Mouse (Mus musculus): ENCODE results near the gene Pqlc2. TPM values are rescaled to one million over a fixed set of nuclear protein-coding genes. Genes with fewer than 3 reads are reported as not detected.

Gene Pqlc2
- polyA plus RNA-seq, 1 experiment from 2014 or later: 13.2 TPM

DNA sequence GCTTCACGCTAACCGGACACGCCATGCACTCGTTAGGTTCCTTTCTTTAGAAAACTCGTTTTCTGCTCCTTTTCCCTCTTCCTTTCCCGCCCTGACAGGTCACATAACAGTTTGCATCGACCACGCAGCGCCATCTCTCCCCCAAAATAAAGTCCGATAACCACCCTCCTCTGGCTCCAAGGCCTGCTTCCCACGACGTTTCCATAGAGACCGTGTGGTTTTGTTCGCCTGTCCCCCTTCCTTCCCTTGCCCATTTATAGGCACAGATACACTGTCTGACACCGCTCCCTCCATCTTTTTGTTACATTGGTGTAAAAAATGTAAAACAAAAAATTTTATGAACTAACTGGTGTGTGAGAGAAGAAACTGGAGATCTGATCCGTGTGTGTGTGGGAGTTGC is 19.4 kb downstream of the Pqlc2 start:
- Histone ChIP-seq H3K9me3 (ENCODE audit: control insufficient read depth, low read length) (no peaks in the 10 kb centered on the region), H3K4me3 (replicated peaks; ENCODE audit: low read length) (no peak overlapping the region), H3K9ac (replicated peaks; ENCODE audit: low read depth, low read length) (no peak overlapping the region), H3K4me1 (replicated peaks; ENCODE audit: control insufficient read depth, insufficient read depth, low read length) (no peaks in the 10 kb centered on the region), H3K36me3 (ENCODE audit: control insufficient read depth, insufficient read depth) (0 out of 2 replicates have a peak, but pooled peaks cover 2% of the 10 kb centered on the region), H3K27ac (ENCODE audit: low read length) (no peak overlapping the region), H3K4me2 (ENCODE audit: low read length) (no peak overlapping the region), H3K27me3 (replicated peaks; ENCODE audit: control insufficient read depth, insufficient read depth, low read length) (no peaks in the 10 kb centered on the region)
- ATAC-seq: no peak
- WGBS: 70% methylated on average over 16 of the region's 16 CpGs

DNA sequence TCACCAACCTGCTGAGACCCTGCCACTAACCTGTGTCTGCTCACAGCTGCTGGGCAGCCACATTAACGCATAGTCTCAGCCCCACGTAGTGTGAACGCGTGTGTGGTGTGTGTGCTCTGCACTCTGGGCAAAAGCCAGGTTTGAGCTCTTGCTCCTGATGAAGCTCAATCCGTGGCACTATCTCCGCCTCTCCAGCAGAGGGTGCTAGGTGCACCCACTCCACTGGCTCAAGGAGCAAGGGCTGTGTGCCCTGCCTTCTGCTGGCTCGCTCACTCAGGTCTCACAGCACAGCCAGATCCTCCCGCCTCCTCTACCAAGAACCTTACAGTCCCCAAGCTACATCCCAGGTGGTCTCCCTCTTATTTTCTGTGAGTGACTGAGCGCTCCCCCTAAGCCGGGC is 21.5 kb downstream of the Pqlc2 start:
- ATAC-seq: no peak
- H3K4me3 ChIP-seq (replicated peaks; ENCODE audit: low read length): no peak overlapping the region

DNA sequence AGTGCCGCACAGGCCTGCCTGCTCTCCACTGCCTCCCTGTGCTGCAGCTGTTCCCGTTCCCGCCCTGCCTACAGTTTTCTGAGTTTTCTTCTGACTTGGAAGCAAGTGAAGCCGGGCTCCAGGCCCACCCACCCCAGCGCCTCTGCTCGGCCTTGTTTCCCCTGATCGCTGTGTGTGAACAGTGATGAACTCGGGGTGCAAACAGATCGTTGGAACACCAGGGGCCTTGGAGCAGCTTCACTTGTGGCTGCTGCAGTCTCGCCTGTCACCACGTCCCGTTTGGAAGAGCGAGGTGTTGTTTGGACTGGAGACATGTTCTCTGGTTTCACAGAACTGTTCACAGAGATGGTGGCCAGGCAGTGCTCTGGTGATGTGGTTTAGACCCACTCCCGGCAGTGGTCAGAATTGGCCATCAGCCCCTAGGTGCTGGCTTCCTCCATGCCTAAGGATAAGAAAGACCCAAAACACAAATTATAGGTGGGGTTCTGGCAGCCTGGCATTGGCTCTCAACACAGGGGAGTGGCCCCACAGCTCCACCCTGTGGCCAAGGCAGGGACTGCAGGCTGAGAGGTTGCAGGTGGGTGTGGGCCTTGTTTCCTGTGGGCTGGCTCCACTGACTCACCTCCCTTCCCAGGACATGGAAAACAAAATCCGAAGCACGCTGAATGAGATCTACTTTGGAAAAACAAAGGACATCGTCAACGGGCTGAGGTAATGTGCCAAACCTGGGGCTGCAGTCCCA is 23.2 kb downstream of the Pqlc2 start:
- H3K4me2 ChIP-seq (ENCODE audit: low read length): no peak overlapping the region
- H3K9me3 ChIP-seq (ENCODE audit: control insufficient read depth, low read length): no peaks in the 10 kb centered on the region
- 0 out of 2 replicates have a peak, but pooled peaks cover 2% of the 10 kb centered on the region for H3K36me3 ChIP-seq (ENCODE audit: control insufficient read depth, insufficient read depth)
- no peak overlapping the region for H3K27ac ChIP-seq (ENCODE audit: low read length)
- 80% methylated on average over 18 of the region's 18 CpGs for WGBS
- H3K27me3 ChIP-seq (replicated peaks; ENCODE audit: control insufficient read depth, insufficient read depth, low read length): no peaks in the 10 kb centered on the region
- ATAC-seq: no peak; the same call in 1 of the 2 replicates
- H3K4me1 ChIP-seq (replicated peaks; ENCODE audit: control insufficient read depth, insufficient read depth, low read length): peaks cover 3% of the 10 kb centered on the region; the same call in 1 of the 2 replicates
- no peak overlapping the region for H3K4me3 ChIP-seq (replicated peaks; ENCODE audit: low read length)
- H3K9ac ChIP-seq (replicated peaks; ENCODE audit: low read depth, low read length): no peak overlapping the region

More for the DNA sequence above, 21.5 kb downstream of the Pqlc2 start:
- Histone ChIP-seq H3K27me3 (replicated peaks; ENCODE audit: control insufficient read depth, insufficient read depth, low read length) (no peaks in the 10 kb centered on the region), H3K4me1 (replicated peaks; ENCODE audit: control insufficient read depth, insufficient read depth, low read length) (no peaks in the 10 kb centered on the region), H3K9me3 (ENCODE audit: control insufficient read depth, low read length) (no peaks in the 10 kb centered on the region), H3K36me3 (ENCODE audit: control insufficient read depth, insufficient read depth) (0 out of 2 replicates have a peak, but pooled peaks cover 2% of the 10 kb centered on the region), H3K4me2 (ENCODE audit: low read length) (no peak overlapping the region), H3K9ac (replicated peaks; ENCODE audit: low read depth, low read length) (no peak overlapping the region), H3K27ac (ENCODE audit: low read length) (no peak overlapping the region)
- 68% methylated on average over 10 of the region's 10 CpGs for WGBS

DNA sequence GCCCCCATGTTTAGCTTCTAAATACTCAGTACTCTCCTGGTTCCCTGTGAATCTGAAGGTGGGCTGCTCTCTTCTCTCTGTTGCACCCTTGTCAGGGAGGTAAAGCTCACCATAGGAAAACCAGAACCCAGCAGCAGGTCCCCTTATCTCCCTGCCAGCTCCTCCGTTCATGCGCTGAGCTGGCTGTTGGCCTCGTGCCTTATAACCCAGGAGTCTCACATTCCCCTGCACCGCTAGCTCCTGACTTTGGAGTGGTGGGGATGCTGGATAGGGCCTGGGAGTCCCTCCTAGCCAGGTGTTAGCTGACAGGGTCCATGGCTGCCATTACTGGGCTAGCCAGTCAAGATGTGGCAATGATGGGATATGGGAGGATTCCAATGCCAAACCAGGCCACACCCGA is 24.3 kb downstream of the Pqlc2 start:
- no peak overlapping the region for H3K4me2 ChIP-seq (ENCODE audit: low read length)
- H3K4me1 ChIP-seq (replicated peaks; ENCODE audit: control insufficient read depth, insufficient read depth, low read length): peaks cover 3% of the 10 kb centered on the region; the same call in 1 of the 2 replicates
- no peaks in the 10 kb centered on the region for H3K9me3 ChIP-seq (ENCODE audit: control insufficient read depth, low read length)
- H3K9ac ChIP-seq (replicated peaks; ENCODE audit: low read depth, low read length): no peak overlapping the region
- peaks cover 7% of the 10 kb centered on the region for H3K36me3 ChIP-seq (ENCODE audit: control insufficient read depth, insufficient read depth)
- H3K27ac ChIP-seq (ENCODE audit: low read length): no peak overlapping the region
- no peaks in the 10 kb centered on the region for H3K27me3 ChIP-seq (replicated peaks; ENCODE audit: control insufficient read depth, insufficient read depth, low read length)
- WGBS: 83% methylated on average over 5 of the region's 5 CpGs
- no peak overlapping the region for H3K4me3 ChIP-seq (replicated peaks; ENCODE audit: low read length)
- no peak for ATAC-seq

GRCm38 (mm10) chr4:139284877-139285276 is 25.6 kb downstream of the Pqlc2 start:
- H3K4me1 ChIP-seq (replicated peaks; ENCODE audit: control insufficient read depth, insufficient read depth, low read length): peaks cover 3% of the 10 kb centered on the region; the same call in 1 of the 2 replicates
- no peaks in the 10 kb centered on the region for H3K9me3 ChIP-seq (ENCODE audit: control insufficient read depth, low read length)
- H3K27ac ChIP-seq (ENCODE audit: low read length): no peak overlapping the region
- no peak overlapping the region for H3K4me2 ChIP-seq (ENCODE audit: low read length)
- no peak overlapping the region for H3K9ac ChIP-seq (replicated peaks; ENCODE audit: low read depth, low read length)
- 92% methylated on average over 15 of the region's 15 CpGs for WGBS
- ATAC-seq: no peak
- H3K4me3 ChIP-seq (replicated peaks; ENCODE audit: low read length): no peak overlapping the region
- H3K36me3 ChIP-seq (ENCODE audit: control insufficient read depth, insufficient read depth): peaks cover 13% of the 10 kb centered on the region
- no peaks in the 10 kb centered on the region for H3K27me3 ChIP-seq (replicated peaks; ENCODE audit: control insufficient read depth, insufficient read depth, low read length)

GRCm38 (mm10) chr4:139282955-139283417 is 27.5 kb downstream of the Pqlc2 start:
- peaks cover 3% of the 10 kb centered on the region; the same call in 1 of the 2 replicates for H3K4me1 ChIP-seq (replicated peaks; ENCODE audit: control insufficient read depth, insufficient read depth, low read length)
- H3K4me3 ChIP-seq (replicated peaks; ENCODE audit: low read length): no peak overlapping the region
- WGBS: 64% methylated on average over 6 of the region's 6 CpGs
- H3K36me3 ChIP-seq (ENCODE audit: control insufficient read depth, insufficient read depth): peaks cover 11% of the 10 kb centered on the region
- H3K9ac ChIP-seq (replicated peaks; ENCODE audit: low read depth, low read length): no peak overlapping the region
- H3K27ac ChIP-seq (ENCODE audit: low read length): no peak overlapping the region
- no peaks in the 10 kb centered on the region for H3K9me3 ChIP-seq (ENCODE audit: control insufficient read depth, low read length)
- no peak for ATAC-seq
- no peaks in the 10 kb centered on the region for H3K27me3 ChIP-seq (replicated peaks; ENCODE audit: control insufficient read depth, insufficient read depth, low read length)
- H3K4me2 ChIP-seq (ENCODE audit: low read length): no peak overlapping the region

- Histone ChIP-seq H3K4me2 (ENCODE audit: low read length) (no peak overlapping the region), H3K9ac (replicated peaks; ENCODE audit: low read depth, low read length) (no peak overlapping the region), H3K9me3 (ENCODE audit: control insufficient read depth, low read length) (no peaks in the 10 kb centered on the region), H3K36me3 (ENCODE audit: control insufficient read depth, insufficient read depth) (peaks cover 11% of the 10 kb centered on the region), H3K4me1 (replicated peaks; ENCODE audit: control insufficient read depth, insufficient read depth, low read length) (peaks cover 3% of the 10 kb centered on the region; the same call in 1 of the 2 replicates), H3K27ac (ENCODE audit: low read length) (no peak overlapping the region), H3K4me3 (replicated peaks; ENCODE audit: low read length) (no peak overlapping the region), H3K27me3 (replicated peaks; ENCODE audit: control insufficient read depth, insufficient read depth, low read length) (no peaks in the 10 kb centered on the region)
- WGBS: 94% methylated on average over 16 of the region's 16 CpGs
- ATAC-seq: no peak
Observed at GRCm38 (mm10) chr4:139281791-139282345, 28.6 kb downstream of the Pqlc2 start.

DNA sequence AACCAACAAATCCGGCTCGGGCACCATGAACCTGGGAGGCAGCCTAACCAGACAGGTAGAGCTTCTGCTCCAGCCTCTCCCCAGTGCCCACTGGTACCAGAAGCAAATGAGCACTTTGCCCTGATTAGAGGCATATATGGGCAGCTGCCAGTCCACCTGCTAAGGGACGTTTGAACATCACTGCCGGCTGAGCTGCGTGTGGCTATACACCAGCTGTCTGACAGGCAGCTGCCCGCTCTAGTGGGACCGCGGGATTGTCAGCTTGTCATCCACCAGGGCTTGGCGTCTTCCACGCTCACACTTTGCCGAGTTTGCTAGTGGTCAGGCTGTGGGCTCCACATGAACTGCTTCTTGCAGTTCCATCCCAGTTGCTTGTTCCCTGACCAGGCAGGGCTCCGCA is 30.0 kb downstream of the Pqlc2 start:
- Histone ChIP-seq H3K4me3 (replicated peaks; ENCODE audit: low read length) (no peak overlapping the region), H3K4me2 (ENCODE audit: low read length) (no peak overlapping the region), H3K4me1 (replicated peaks; ENCODE audit: control insufficient read depth, insufficient read depth, low read length) (peaks cover 3% of the 10 kb centered on the region; the same call in 1 of the 2 replicates), H3K27ac (ENCODE audit: low read length) (no peak overlapping the region), H3K9me3 (ENCODE audit: control insufficient read depth, low read length) (no peaks in the 10 kb centered on the region), H3K9ac (replicated peaks; ENCODE audit: low read depth, low read length) (no peak overlapping the region), H3K36me3 (ENCODE audit: control insufficient read depth, insufficient read depth) (peaks cover 11% of the 10 kb centered on the region), H3K27me3 (replicated peaks; ENCODE audit: control insufficient read depth, insufficient read depth, low read length) (no peaks in the 10 kb centered on the region)
- 92% methylated on average over 12 of the region's 12 CpGs for WGBS
- no peak for ATAC-seq

DNA sequence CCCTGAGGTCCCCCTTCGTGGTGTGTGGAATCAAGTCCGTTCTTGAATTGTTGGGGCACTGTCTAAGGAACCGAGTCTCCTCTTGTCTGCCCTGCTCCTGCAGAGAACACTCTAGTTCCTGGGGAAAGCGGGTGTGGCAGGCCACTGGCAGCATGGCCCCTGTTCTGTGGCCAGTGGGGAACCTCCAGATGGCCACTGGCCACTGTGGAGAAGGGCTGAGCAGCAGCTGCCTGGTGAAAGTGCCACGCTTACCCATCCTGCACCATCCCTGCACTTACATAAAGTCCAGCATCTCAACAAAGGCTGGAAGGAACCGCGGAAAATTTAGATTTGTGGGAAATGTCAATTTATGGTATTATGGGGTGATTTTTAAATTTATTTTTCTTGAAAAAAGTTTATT is 34.1 kb downstream of the Pqlc2 start:
- Histone ChIP-seq H3K9ac (replicated peaks; ENCODE audit: low read depth, low read length) (no peak overlapping the region), H3K4me3 (replicated peaks; ENCODE audit: low read length) (no peak overlapping the region), H3K27ac (ENCODE audit: low read length) (no peak overlapping the region), H3K27me3 (replicated peaks; ENCODE audit: control insufficient read depth, insufficient read depth, low read length) (no peaks in the 10 kb centered on the region), H3K4me2 (ENCODE audit: low read length) (no peak overlapping the region), H3K36me3 (ENCODE audit: control insufficient read depth, insufficient read depth) (peaks cover 7% of the 10 kb centered on the region), H3K9me3 (ENCODE audit: control insufficient read depth, low read length) (no peaks in the 10 kb centered on the region), H3K4me1 (replicated peaks; ENCODE audit: control insufficient read depth, insufficient read depth, low read length) (no peaks in the 10 kb centered on the region)
- 94% methylated on average over 7 of the region's 7 CpGs for WGBS
- no peak for ATAC-seq
